Mouse (Mus musculus) hindbrain, embryonic 14.5 days (tissue): ENCODE results near the gene Lamb3. TPM values are rescaled to one million over a fixed set of nuclear protein-coding genes. Genes with fewer than 3 reads are reported as not detected.

Experiments
- ATAC-seq: fragments of 200-750 bp; cut with Nextera tagmentation; 2 replicates; pipeline ENCODE4 v1.8.0; 2017; ENCODE audit warnings: moderate number of reproducible peaks, mild to moderate bottlenecking, moderate TSS enrichment, moderate library complexity; ENCODE audit not compliant: low FRiP score
- DNase-seq: peaks from one replicate; pipeline ENCODE4 v3.0.0-alpha.2; 2015; ENCODE audit warnings: low spot score
- H3K27ac ChIP-seq: fragments of 300-500 bp; sonication (generic); 2 replicates; pipeline ENCODE4 v1.5.1; 2014; ENCODE audit warnings: mild to moderate bottlenecking, moderate library complexity
- H3K27me3 ChIP-seq: fragments of 300-500 bp; sonication (generic); 2 replicates; pipeline ENCODE4 v1.6.1; 2014; ENCODE audit warnings: mild to moderate bottlenecking, low read length, mixed read lengths; ENCODE audit not compliant: control insufficient read depth, insufficient read depth
- H3K36me3 ChIP-seq: fragments of 300-500 bp; sonication (generic); replicated peaks from 2 replicates; pipeline ENCODE4 v1.6.1; 2014; ENCODE audit not compliant: control insufficient read depth, insufficient read depth
- H3K4me1 ChIP-seq: fragments of 300-500 bp; sonication (generic); replicated peaks from 2 replicates; pipeline ENCODE4 v1.6.1; 2014; ENCODE audit warnings: antibody characterized with exemption, low read length, mixed read lengths; ENCODE audit not compliant: control insufficient read depth, insufficient read depth
- H3K4me2 ChIP-seq: fragments of 300-500 bp; sonication (generic); replicated peaks from 2 replicates; pipeline ENCODE4 v1.6.1; 2014; ENCODE audit warnings: mild to moderate bottlenecking, moderate library complexity
- H3K4me3 ChIP-seq: fragments of 300-500 bp; sonication (generic); replicated peaks from 2 replicates; pipeline ENCODE4 v1.5.1; 2014; ENCODE audit warnings: mild to moderate bottlenecking, low read length
- H3K9ac ChIP-seq: fragments of 300-500 bp; sonication (generic); 2 replicates; pipeline ENCODE4 v1.6.1; 2014
- H3K9me3 ChIP-seq: fragments of 300-500 bp; sonication (generic); 2 replicates; pipeline ENCODE4 v1.6.1; 2016; ENCODE audit warnings: low read length; ENCODE audit not compliant: control insufficient read depth
- WGBS: fragments of 180-500 bp; shearing (Covaris S2); extraction: QIAGEN DNeasy Blood & Tissue Kit; methylation state at CpG from one replicate; pipeline ENCODE4 v1.1.7; 2014; 5-methylcytosine and 5-hydroxymethylcytosine counted together
- polyA plus RNA-seq: library from polyadenylated mRNA; unstranded; fragments of >200 nt; fragmentation: Nextera tagmentation; extraction: Ambion mirVana; gene quantifications from 2 replicates; pipeline ENCODE4 v1.2.1, GENCODE M21; 2014

Lamb3 gene
- polyA plus RNA-seq: 0.18 and 0.31 TPM in 2 replicates

DNA sequence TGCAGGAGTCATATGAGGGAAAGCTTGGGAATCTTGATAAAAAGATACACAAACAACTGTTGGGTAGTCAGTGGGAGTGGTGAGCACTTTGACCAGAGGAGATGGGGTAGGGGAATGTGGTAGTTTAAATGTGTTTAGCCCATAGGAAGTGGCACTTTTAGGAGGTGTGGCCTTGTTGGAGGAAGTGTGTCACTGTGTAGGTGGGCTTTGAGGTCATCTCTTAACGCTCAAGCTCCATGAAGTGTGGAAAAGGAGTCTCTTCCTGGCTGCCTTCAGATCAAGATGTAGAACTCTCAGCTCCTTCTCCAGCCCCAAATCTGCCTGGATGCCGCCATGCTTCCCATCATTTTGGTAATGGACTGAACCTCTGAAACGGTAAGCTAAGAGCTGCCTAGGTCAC lies at the start of gene Lamb3:
Lamb3 (plus strand) TSS at position 197 of the 400 bp plus-strand sequence.
- Histone ChIP-seq H3K4me3 (no peak within 1 kb of the TSS), H3K9me3 (no peaks in the 10 kb centered on the region), H3K36me3 (no peaks in the 10 kb centered on the region), H3K27ac (no peak within 1 kb of the TSS), H3K4me2 (no peak within 1 kb of the TSS), H3K27me3 (no peaks in the 10 kb centered on the region), H3K4me1 (no peaks in the 10 kb centered on the region), H3K9ac (no peak within 1 kb of the TSS)
- WGBS: 94% methylated on average over 3 of the region's 3 CpGs
- no peak for ATAC-seq
- no peak for DNase-seq

DNA sequence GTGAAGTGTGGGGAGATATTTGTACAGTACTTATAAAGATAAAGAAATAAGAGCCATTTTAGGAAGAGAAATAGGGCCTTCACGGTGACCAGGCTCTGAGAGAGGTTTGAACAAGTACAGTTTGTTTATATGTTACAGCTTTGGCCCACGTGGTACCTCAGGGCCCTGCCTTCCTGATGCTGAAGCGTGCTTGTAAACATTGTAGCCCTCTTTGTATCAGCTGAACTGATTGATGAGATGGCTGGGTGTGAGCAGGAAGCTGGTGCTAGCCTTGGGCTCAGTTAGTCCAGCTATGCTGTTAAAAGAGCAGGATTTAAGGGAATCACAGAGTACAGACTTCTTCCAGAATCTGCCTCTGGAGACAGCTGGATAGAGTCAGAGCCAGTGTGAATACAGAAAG lies 48.3 kb upstream of the Lamb3 start:
- no peaks in the 10 kb centered on the region for H3K36me3 ChIP-seq
- no peaks in the 10 kb centered on the region for H3K9me3 ChIP-seq
- H3K27ac ChIP-seq: no peak overlapping the region
- H3K9ac ChIP-seq: no peak overlapping the region
- ATAC-seq (no peak), DNase-seq (no peak)
- H3K27me3 ChIP-seq: peaks cover 13% of the 10 kb centered on the region
- H3K4me2 ChIP-seq: no peak overlapping the region
- WGBS: 70% methylated on average over 3 of the region's 3 CpGs
- H3K4me3 ChIP-seq: no peak overlapping the region
- no peaks in the 10 kb centered on the region for H3K4me1 ChIP-seq

DNA sequence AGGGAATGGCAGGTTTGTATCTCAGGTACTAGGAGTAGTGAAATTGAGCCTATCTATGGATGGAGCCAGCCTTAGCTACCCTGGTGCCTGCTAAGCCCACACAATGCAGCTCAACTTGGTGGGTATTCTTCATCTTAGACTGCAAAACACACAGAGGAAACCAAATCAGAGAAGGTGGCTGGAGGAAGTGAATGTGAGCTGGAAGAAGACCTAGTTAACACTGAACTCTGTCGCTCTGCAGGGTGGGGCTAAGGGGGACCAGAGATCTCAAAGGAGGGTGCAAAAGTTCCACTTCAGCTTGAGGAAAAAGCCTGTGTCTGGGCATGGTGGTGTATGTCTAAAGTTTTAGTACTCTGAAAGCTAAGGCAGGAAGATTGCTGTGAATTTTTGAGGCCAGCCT lies 47.9 kb upstream of the Lamb3 start:
- H3K27ac ChIP-seq: no peak overlapping the region
- no peaks in the 10 kb centered on the region for H3K36me3 ChIP-seq
- H3K9me3 ChIP-seq: no peaks in the 10 kb centered on the region
- DNase-seq (no peak), ATAC-seq (no peak)
- H3K4me3 ChIP-seq: no peak overlapping the region
- WGBS: 63% methylated on average over 1 of the region's 1 CpGs
- H3K9ac ChIP-seq: no peak overlapping the region
- no peaks in the 10 kb centered on the region for H3K4me1 ChIP-seq
- H3K27me3 ChIP-seq: peaks cover 8% of the 10 kb centered on the region
- H3K4me2 ChIP-seq: no peak overlapping the region

DNA sequence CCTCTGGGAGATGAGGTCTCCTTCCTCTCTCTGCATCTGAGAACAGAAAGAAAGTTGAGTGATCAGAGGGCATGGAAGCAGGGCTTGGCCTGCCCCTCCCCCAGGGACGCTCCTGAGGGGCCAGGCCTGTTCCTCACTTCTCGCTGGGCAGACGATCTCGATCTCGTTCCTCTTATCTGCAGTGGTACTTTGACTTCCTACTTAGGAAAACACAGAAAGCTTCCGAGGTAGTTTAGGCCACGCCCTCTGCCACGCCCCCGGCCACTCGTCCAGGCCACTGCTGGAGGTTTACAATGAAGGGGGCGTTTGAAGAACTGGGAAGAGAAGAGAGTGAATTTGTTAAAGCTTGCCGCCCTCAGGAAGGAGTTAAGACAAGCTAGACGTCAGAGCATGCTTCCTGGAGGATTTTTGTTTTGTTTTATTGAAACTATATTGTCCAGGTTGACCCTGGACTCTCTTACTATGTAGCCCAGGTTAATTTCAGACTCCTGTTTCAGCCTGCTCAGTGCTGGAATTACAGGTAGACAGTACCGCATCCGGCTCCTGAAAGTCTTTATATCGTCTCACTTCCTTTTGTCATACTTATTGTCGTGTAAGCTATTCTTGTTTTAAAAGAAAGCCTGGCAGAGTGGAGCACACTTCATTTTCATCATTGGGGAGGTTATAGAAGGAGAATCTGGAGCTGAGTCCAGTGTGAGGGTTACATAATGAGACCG lies 47.0 kb upstream of the Lamb3 start:
- ATAC-seq (no peak), DNase-seq (no peak)
- H3K4me1 ChIP-seq: no peaks in the 10 kb centered on the region
- no peak overlapping the region for H3K9ac ChIP-seq
- 13% methylated on average over 18 of the region's 18 CpGs for WGBS
- H3K27me3 ChIP-seq: 0 out of 2 replicates have a peak, but pooled peaks cover under 1% of the 10 kb centered on the region
- no peaks in the 10 kb centered on the region for H3K36me3 ChIP-seq
- no peak overlapping the region for H3K27ac ChIP-seq
- H3K9me3 ChIP-seq: no peaks in the 10 kb centered on the region
- H3K4me2 ChIP-seq: peak overlapping the region; percentile 31; the same call in 1 of the 2 replicates
- H3K4me3 ChIP-seq: no peak overlapping the region

DNA sequence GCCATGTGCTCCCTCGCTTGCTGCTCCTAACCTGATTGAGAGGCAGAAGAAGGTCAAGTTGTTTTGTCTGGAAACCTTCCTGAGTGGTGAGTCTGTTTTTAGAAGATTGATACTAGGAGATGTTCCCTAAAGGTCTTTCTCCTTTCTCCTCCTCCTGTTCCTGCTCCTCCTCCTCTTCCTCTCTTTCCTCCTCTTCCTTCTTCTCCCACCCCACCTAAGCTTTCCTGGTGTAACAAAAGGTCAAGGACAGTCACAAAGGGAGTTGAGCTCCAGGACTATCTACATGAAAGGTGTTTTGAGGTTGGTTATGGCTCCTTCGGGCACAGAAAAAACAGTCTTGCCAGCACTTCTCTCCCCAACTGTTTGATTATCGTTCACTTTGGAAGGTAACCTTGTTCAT lies 39.8 kb upstream of the Lamb3 start, which contains the start of gene A130010J15Rik:
A130010J15Rik (plus strand) TSS at position 301 of the 400 bp plus-strand sequence.
- Histone ChIP-seq H3K27me3 (no peaks in the 10 kb centered on the region), H3K9ac (no peak within 1 kb of the TSS), H3K4me1 (peaks cover 11% of the 10 kb centered on the region), H3K27ac (no peak within 1 kb of the TSS), H3K4me2 (no peak within 1 kb of the TSS), H3K4me3 (no peak within 1 kb of the TSS), H3K36me3 (no peaks in the 10 kb centered on the region), H3K9me3 (no peaks in the 10 kb centered on the region)
- no peak for ATAC-seq
- WGBS: 94% methylated on average over 3 of the region's 3 CpGs
- DNase-seq: no peak

DNA sequence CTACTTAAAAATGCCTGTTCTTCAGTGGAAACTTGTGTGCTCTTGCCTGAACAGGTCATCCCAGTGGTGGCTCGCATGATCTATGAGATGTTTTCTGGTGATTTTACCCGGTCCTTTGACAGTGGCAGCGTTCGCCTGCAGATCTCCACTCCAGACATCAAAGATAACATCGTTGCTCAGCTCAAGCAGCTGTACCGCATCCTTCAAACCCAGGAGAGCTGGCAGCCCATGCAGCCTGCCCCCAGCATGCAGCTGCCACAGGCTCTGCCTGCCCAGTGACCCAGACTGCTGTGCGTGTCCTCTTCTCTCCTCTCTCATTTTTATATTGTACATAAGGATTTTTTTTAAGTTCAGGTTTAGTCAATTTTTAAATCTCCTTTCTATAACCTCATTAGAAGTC lies 38.3 kb upstream of the Lamb3 start:
- H3K4me2 ChIP-seq: no peak overlapping the region
- peaks cover 17% of the 10 kb centered on the region for H3K4me1 ChIP-seq
- no peak overlapping the region for H3K4me3 ChIP-seq
- no peaks in the 10 kb centered on the region for H3K36me3 ChIP-seq
- no peak overlapping the region for H3K27ac ChIP-seq
- DNase-seq (no peak), ATAC-seq (no peak)
- no peaks in the 10 kb centered on the region for H3K27me3 ChIP-seq
- H3K9ac ChIP-seq: no peak overlapping the region
- WGBS: 86% methylated on average over 7 of the region's 7 CpGs
- H3K9me3 ChIP-seq: no peaks in the 10 kb centered on the region

DNA sequence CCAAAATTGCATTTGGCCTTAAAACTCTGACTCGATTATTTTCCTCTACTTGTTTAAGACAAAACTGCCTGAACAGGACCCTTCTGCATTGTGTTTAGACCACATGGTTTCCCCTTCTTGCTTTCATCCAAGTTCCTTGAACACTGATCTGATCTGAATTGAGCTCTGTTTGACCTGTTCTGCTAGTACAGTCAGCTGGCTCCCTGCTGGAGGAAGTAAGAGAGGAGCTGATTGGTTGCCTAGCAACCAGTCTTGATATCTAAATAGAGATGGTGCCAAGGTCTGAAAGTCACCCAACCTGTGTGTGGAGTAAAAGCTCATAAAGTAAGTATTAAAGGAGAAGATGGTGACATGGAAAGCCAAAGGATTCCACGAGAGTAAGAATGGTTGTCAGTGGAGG lies 37.6 kb upstream of the Lamb3 start:
- Histone ChIP-seq H3K9ac (no peak overlapping the region), H3K4me1 (peaks cover 20% of the 10 kb centered on the region), H3K36me3 (no peaks in the 10 kb centered on the region), H3K27ac (no peak overlapping the region), H3K9me3 (no peaks in the 10 kb centered on the region), H3K27me3 (no peaks in the 10 kb centered on the region), H3K4me2 (no peak overlapping the region), H3K4me3 (no peak overlapping the region)
- DNase-seq: peak; percentile 55
- WGBS: 77% methylated on average over 2 of the region's 2 CpGs
- no peak for ATAC-seq

DNA sequence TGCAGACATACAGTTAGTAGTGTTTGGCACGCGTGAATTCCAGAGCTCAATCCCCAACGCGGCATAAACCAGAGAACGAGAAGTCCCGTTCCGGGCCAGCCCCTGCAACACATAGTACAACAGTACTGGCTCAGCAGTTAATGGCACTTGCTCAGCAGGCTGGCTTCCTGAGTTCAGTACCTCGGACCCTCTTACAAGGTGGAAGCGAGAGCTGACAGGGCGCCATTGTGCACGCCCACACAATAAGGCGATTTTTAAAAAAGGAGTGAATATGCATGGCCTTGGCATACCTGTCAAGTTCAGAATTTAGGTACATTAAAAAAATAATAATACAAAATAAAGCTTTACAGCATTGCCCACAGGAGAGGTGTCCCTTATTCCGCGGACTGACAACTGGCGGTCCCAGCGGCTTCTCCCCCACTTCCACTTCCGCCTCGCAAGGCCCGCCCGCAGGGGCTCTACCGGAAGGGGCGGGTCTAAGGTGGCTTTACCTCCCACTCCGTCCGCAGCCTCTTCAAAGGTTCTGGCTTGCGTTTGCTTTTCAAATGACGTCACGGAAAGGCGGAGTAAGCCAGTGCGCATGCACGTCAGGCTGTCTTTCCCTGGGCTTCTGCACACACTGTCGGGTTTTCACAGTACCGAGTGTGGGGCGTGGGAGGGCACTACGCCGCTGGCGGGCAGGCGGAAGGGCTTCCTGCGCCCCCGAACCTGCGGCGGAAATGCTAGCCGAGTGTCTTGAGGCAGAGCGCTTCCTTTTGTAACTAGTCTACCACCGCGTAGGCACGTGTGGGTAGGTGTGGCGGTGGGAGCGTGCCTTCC lies 34.3 kb upstream of the Lamb3 start:
- 1% methylated on average over 48 of the region's 48 CpGs for WGBS

DNA sequence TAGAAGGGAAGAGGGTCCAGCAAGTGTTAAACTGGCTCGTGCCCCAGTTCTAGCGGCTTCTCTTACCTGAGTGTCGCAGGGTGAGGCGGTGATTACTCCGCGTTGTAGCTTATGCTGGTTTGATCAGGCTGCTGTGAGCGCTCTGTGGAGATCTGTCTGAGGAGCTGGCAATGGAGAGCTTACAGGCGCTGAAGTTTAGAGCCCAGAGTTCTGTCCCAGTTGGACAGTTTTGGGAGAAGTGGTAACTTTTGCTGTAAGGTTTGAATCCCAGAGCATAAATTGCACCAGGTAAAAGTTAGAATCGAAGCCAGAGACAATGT lies 33.7 kb upstream of the Lamb3 start:
- peak overlapping the region; percentile 91 for H3K27ac ChIP-seq
- no peaks in the 10 kb centered on the region for H3K9me3 ChIP-seq
- WGBS: 22% methylated on average over 9 of the region's 9 CpGs
- H3K9ac ChIP-seq: peak overlapping the region; percentile 92
- H3K4me2 ChIP-seq: peak overlapping the region; percentile 93
- ATAC-seq (no peak), DNase-seq (no peak)
- peak overlapping the region; percentile 89 for H3K4me3 ChIP-seq
- H3K36me3 ChIP-seq: no peaks in the 10 kb centered on the region
- H3K27me3 ChIP-seq: no peaks in the 10 kb centered on the region
- H3K4me1 ChIP-seq: peaks cover 20% of the 10 kb centered on the region

More for the DNA sequence above, 34.3 kb upstream of the Lamb3 start:
- H3K9ac ChIP-seq: peak overlapping the region; percentile 92
- H3K4me1 ChIP-seq: peaks cover 20% of the 10 kb centered on the region
- H3K27me3 ChIP-seq: no peaks in the 10 kb centered on the region
- H3K4me2 ChIP-seq: peak overlapping the region; percentile 93
- DNase-seq (peak; percentile 99), ATAC-seq (peak; percentile 99)
- peak overlapping the region; percentile 89 for H3K4me3 ChIP-seq
- peak overlapping the region; percentile 91 for H3K27ac ChIP-seq
- no peaks in the 10 kb centered on the region for H3K9me3 ChIP-seq
- H3K36me3 ChIP-seq: no peaks in the 10 kb centered on the region
